Mouse (Mus musculus) adrenal gland, postnatal 10 days (tissue): ENCODE data around the gene Ier5. TPM values are rescaled to one million over a fixed set of nuclear protein-coding genes. Genes with fewer than 3 reads are reported as not detected.

Source experiments
- DNase-seq: peaks from one replicate; pipeline ENCODE4 v3.0.0; 2021; ENCODE audit warnings: mixed read lengths
- total RNA-seq, 2 experiments: library from RNA; stranded (reverse); gene quantifications; 2 replicates each; pipeline ENCODE4 v1.2.3; 2021

Ier5 gene
- total RNA-seq, 2 experiments from 2014 or later, result 10.8 to 12.6 TPM

DNA sequence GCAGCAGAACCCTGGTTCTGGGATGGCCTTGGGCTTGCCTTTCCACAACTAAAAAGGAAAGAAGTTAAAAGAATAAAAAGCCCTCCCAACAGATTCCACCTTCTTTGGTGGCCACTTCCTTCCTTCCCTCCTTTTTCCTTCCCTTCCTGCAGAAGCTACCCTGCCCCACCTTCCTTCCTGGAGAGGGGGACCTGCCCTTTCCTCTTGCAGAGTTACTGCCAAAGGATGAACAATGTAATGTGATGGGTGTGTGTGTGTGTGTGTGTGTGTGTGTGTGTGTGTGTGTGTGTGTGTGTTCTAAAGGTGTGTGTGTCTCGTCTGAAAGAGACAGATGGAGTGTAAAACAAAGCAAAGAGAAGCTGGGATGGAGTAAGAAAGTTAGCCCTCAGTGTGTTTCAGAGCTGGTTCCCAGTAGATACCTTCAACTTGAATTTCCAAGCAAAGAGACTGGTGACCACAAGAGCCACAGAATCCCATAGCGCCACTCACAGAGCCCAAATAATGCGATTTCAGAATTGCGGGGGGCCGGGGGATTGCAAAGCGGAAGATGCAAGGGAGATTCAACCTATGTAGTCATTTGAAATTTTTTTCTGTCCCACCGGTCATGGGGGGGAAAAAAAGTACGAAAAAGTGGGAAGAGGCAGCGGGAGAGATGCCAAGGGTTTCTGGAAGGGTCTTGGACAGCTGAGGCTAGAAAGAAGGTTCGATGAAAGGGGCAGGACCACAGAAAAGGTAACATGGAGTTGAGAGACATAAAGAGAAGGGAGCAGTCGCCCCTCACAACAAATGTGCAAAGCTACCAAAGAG, 17.1 kb downstream of the Ier5 start:
- DNase-seq, result no peak

DNA sequence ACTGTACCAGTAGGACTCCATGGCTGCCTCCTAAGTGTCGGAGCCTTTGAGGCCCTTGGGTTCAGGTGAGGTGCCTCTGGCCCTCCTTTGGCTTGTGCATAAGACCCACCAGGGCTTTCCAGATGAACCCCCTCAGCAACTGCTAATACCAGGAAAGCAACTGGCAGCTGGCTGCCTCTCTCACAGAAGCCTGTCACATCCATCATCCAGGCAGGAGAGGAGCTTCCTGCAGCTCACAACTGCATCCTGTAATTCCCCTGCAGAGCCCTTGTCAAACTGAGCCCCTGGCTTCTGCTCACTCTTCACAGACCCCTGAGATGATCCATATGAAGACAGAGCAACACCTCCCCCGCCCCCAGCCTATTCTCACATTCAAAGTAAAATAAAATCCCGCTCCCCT, 21.8 kb downstream of the Ier5 start:
- no peak for DNase-seq

DNA sequence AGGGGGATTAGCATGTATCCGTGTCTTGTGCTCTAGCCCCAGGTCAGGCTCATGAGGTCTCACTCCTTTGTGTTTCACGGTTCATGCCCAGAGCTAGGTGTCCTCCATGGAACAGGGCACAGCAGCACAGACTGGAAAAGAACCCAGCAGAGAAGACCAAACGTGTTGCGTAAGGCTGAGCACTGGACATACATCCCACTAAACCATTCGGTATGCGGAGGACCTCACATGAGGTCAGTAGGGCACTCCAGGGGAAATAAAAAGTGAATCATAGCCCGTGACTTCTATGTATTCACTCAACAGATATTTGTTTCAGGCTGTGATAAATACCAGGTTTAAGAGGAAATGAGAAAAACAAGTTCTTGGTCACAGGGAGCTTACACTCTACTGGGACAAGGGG, 23.6 kb downstream of the Ier5 start:
- DNase-seq, result no peak

DNA sequence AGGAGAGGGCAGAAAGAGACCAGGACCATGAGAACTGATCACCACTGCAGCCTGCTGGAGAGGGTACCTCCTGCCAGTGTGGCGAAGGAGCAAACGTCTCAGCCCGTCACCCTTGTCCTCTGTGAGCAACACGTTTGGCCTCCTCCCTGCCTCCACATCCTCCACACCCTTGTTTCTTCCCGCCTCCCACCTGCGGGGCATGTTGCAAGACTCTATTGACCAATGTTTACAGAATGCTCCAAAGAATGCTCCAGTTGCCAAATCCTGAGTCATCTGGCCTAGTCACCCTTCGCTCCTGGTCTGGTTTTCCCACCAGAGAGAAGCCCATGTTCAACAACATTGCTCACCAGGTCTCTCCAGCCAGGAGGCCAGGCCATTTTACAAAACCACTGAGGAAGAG, 24.6 kb downstream of the Ier5 start:
- peak; percentile 67 for DNase-seq

DNA sequence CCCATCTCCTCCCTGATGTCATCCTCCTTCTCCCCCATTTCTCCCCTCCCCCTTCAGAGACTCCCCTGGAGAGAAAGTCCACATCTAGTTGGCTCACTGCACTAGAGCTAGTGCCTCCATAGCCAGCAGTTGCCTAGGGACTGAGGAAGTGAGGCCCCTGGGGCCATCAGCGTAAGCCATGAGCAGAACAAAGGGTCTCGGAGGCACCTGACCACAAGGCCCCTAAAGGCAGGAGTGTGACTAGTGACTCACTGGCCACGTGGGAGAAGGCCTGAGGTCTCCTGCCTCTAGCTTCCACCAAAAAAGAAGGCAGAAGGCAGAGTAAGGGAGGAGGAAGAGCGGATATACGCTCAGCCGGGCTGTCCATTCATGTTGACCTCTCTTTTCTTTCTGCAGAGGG, 25.5 kb downstream of the Ier5 start:
- no peak for DNase-seq

DNA sequence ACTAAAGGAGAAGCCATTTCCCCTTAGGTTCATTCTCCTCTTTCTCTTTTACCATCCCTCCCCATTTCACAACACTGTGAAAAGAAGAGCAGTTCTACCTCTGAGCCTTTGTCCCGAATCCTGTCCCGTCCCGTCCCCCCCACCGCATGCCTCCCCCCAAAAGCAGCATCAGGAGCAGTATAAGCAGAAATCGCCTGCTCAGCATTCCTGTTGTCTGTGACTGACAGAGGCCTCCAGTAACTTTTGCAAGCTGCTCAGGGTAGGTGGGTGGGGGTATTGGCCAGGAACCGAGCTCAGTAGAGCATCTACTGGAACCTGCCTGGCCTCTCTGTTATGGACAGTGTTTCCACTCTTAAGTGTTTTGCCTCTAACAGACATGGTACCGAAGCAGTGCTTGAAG, 26.3 kb downstream of the Ier5 start:
- no peak for DNase-seq

DNA sequence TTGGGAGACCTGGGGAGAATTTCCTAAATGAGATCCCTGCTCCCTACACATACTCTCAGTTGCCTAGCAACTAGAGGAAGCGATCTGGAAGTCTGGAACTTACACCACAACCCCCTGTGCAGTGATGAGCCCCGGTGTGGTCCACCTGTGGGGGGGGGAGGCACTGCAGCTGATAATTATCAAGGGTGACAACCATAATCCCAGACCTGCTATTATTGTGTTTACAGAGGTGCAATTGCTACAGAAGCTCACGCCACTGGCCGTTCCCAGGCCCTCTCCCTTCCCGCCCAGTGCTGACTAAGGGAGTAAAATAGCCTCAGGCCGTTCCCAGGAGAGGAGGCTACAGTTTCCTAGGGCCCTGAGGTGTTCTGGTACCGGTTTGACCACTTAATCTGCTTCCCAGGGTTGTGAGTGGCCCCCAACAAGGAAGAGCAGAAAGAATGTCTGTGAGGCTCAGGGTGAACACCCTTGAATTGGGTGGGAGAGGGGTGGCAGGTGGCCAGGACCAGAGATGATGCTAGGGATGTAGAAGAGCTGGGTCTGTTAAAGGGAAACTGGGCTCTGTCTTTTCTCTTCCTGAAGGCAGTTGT, 28.1 kb downstream of the Ier5 start:
- no peak for DNase-seq

DNA sequence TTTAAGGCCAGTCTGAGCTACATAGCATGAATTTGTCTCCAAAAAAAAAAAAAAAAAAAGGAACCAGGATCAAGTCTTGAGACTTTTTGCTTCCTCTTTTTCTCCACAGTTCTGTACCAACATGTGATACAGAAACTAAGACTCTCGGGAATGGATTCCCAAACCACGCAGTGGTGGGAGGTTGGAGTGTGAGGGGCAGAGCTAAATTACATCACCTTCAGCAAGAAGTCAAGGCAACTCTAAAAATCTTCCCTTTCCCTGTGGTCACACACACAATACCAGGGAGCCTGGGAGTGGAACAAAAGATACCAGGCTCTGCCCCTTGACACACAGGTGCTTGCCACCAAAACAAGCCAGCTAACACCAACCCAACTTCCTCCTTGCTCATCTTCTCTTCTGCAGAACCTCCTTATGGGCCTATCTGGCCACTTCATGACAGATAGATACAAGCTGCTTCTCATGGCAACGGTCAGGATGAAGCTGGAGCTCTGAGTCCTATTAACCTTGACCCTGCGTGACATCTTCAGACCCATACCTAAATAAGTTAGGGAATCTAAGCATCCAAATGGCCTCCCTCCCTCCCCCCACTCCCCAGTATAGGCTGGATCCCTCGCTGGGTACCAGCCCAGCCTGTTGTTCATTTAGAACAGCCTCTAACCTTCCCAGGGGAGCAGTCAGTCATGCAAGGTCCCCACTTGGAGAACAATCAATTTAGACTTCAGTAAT, 28.7 kb downstream of the Ier5 start:
- DNase-seq, result no peak

DNA sequence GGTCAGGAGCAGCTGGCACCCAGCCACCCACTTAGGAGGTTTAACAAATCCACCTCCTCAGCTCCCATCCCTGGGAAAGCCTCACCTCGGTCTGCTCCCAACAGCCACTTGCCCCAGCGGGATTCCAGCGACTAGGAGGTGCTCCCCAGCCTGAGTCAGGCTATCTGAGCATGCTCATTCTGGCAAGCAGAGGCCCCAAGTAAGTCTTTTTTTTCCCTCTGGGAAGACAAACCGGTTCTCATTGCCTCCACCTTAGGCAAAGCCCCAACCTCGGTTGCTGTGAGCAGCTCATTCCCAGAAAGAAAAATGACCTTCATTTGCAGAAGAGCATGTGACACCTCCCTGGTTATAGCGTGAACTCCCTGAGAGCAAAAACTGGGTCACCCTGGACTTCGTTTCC, 29.7 kb downstream of the Ier5 start:
- no peak for DNase-seq

DNA sequence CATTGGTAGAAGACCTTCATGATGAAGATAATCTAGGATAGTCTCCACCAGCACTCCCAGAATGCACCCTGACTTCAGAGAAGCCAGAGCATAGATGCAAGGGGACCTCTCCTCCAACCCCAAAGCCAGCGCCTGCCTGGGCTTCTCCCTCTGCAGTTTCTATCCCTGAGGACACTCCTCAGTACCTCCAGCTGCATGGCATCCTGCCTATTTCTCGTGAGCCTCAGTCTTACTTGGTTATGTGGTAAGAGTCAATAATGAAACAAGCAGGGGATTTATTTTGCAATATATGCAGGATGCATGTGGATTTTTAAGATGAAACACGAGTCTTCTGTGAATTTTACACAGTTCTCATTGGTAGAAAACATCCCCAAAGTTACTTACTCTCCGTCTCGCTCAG, 33.2 kb downstream of the Ier5 start:
- DNase-seq, result no peak

DNA sequence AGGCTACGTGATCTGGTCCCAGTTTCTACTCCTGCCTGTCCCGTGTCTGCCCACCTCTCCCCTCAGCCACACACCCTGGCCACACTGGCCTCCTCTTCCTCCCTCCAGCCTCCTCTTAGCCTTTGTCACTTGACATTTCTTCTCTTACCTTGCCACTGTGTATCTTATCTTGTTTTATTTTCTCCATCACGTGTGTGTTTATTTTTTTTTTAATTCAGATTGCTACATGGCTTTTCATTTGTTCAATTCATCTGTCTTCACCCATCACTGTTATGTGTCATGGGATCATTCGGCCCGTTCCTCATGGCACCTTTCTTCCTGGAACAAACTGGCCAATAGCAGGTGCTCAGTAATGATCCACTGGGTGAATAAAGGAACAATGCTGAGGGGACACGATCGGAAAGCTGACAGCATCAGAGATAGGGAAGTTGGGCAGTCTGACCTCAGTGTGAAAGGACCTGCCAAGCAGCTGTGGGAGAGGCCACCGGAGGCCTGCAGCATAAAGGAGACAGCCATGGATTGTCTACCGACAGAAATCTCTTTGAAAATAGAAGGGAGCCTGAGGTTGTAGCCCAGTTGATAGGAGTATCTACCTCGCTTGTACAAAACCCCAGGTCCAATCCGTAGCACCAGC, 34.3 kb downstream of the Ier5 start:
- DNase-seq, result no peak

DNA sequence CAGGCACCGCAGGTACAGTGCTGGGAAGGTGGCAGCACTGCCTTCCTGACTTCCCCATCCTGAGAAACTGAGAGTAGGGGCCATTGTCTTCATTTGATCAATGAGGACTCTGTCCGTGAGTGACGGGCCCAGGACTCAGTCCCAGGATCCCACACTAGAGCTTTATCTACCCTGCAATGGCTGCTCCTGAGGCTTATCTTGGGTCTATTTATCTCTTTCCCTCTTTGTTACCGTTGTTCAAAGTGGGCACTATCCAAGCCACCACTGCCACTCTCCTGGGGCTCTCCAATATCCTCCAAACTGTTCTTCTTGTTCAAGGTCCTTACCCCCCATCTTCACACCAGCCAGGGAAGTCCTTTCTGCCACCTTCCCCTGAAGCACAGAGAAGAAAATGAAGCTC, 34.8 kb downstream of the Ier5 start:
- DNase-seq, result no peak

DNA sequence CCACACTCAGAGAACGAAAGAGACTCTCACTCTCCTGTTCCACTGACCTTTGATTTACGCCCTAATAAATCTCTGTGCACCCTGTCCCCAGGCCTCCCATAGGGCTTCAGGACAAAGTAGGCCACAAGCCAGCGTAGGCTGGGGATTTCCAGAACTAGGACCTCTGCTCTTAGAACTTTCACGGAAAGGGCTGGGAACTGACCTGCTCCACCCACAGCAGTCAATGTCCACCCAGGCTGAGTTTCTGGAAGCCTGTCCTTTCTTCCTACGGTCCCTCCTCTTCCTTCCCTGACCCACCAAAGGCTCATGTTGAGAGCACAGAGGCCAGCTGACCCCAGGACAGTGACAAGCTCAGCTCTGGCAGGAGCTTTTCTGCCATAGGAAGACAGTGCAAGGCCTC, 35.3 kb downstream of the Ier5 start:
- DNase-seq, result peak; percentile 54

DNA sequence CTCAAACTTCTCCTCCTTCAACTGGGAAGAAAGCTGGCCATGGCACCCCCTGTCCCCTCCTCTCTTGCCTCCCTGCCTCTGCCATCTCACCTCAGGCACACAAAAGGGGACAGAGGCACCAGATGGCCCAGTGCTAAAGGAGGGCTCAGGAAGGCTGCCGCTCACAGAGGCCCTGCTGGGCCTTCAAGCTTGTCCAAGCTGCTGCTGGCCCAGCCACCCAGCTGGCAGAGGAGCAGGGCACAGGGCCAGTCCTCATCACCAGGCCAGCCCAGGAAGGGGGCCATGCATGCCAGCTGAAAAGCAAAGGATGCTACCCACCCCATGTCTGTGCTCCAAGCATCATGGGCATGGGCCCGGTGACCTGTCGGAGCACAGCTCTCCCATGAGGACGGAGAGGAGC, 36.5 kb downstream of the Ier5 start:
- peak; percentile 54 for DNase-seq

DNA sequence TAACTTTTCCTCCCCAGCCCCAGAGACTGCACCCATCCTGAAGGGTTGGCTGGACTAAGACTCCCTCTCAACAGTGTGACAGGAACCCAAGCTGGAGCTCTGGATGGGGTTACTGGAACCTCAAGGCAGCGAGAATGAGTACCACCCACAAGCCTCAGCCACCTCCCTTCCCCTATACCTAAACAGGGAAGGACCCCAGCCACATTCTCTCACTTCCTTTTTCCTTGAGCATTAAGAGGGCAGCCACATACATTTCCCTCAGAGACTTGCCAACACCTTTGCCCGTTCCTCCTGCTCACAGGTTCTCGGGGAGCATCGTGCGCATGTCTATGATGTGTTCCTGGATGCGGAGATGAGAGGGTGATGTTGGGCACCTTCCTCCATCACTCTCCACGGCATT, 37.4 kb downstream of the Ier5 start:
- no peak for DNase-seq

DNA sequence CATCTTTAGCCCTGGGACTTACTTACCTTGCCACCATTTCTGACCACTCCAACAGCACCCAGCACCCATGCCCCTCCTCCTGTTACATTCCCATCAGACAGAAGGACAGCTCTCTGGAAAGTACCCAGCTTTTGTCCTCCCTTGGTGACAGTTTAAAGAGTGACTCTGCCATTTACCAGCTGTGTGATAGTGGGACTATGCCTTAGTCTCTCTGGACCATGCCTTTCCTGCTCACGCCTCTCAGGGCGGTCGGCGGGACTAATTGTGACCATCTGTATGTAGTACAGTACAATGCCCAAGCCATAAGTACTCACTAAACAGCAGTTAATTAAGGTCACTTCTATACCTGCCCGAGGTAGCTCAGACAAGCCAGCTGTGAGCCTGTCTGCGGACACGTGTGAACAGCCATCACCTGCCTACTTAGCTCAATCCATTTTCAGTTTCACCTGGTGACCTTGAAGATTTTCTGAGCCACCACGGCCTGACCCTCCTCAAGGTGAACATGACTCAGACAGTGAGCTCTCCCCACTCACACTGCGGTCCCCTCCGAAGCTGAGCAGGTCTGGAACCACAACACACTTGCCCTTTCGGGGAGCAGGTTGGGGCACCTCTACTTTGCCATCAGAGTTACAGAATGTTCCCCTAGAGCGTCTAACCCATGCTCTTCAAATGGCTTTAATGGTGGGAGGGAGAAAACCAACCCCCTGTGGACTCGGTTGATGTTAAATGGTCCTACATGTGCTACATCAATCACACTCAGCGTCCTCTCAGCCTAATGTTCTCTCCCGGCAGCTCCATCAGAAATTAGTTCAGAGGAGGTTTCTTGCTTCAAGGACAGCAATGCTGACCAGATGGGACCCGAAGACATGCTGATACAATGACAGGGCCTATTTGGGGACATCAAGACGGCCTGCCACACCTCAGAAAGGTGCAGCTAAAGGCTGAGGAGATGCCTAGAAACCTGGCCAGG, 38.3 kb downstream of the Ier5 start:
- no peak for DNase-seq

DNA sequence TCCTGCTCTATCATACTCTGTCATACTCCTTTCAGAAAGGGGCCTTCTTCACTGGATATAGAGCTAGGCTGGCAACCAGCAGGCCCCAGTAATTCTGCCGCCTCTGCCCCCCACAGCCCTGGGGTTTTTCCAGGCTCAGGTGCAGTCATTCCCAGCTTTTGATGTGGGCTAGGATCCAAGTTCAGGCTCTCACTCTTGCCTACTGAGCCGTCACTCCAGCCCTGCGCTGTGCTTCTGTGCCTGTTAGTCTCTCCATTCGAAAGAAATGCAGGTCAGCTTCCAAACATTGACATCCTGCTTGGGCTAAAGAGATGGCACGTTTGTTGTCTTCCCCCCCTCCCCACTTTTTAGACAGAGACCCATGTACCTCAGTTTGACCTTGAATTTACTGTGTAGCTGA, 39.2 kb downstream of the Ier5 start:
- no peak for DNase-seq

DNA sequence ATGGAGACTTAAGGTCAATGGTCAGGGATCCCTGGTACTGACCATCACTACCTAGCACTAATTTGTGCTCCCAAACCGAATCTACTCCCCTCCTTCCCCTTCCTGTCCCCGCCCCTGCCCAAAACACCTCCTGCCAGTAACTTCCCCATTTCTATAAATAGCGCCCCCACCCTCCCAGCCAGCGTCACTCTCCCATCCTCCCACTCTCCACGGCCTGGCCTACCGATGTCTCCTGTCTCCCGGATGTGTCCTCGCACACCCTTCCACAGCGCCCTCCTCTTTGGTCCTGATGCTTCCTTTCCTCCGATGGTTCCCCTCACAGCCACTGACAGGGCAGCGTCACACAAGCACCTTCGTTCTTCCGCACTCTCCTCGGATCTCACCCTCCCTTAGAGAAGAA, 39.9 kb downstream of the Ier5 start:
- peak; percentile 60 for DNase-seq

DNA sequence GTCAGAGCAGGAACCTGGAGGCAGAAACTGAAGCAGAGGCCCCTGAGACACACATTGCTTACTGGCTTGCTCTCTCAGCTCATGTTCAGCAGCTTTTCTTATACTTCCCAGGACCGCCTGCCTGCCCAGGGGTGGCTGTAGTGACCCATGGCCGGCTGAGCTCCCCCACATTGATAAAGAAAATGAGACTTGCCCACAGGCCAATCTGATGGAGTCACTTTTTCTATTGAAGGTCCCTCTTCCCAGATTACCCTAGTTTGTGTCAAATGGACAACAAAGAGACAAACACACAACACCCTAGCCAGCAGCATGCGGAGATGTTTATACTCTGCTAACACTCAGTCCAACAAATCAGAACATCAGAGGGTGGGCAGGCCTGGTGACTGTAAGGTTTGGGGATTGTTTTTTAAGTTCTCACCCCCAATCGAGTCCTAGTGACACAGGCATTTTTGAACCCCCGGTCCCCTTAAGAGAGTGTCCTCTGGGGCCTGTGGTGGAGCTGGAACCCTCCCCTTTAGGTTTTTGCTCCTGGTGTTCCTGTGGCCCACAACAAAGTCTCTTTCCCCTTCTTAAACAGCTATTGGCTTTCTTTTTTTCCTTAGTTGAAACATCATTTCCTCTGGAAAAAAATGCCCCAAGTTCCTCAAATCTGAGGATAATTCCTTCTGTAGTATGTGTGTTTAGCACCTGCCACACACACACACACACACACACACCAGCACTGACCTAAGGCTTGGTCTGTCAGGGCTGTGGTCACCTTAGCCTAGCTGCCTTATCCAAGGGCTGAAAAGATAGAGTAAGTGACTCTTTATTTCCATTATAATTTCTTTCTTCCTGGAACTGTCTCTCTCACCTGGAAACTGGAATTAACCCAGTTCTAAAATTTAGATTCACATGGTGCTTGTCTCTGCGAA, 41.1 kb downstream of the Ier5 start:
- no peak for DNase-seq

DNA sequence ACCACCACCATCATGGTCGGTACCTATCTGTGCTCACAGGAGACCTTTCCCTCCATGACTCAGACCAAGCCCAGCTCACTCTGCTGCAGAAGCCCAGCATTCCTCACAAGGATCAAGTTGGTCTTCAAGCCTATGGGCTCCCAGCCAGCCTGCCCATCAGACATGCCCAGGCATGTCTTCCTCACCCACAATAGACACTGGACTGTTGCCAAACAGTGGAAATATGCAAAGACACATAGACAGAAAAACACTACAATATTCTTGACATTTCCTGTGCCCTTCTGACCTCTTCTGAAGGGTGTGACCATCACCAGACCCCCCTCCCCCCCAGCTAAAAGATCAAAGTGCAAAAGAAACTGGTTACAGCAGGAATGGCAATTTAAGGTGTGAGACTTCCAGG, 43.3 kb downstream of the Ier5 start:
- DNase-seq, result no peak

DNA sequence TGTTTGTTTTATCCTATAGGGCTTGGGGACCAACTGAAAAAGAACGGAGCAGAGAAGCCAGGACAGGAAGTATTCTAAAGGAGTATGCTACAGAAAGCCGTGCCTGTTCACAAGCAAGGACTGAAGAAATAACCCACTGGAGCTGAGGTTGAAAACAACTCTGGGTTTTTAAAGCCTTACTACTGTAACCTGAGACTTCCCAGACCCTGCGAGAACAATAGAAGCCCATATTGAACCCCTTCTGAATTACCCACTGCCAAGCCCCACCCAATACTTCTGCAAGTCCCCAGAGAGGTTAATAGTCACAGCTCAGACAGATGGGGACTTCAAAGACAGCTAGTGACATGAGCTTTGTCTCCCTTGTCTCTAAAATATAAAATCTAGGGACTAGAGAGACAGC, 44.4 kb downstream of the Ier5 start:
- no peak for DNase-seq
